Mouse (Mus musculus): ENCODE results near the gene Spink2. TPM values are rescaled to one million over a fixed set of nuclear protein-coding genes. Genes with fewer than 3 reads are reported as not detected.

The Spink2 gene
- total RNA-seq, 2 experiments from 2014 or later: not detected

- intact Hi-C loops (cut with DNase I): no loop called here
- Histone ChIP-seq H3K27ac (peak overlapping the region; percentile 72), H3K4me3 (peak overlapping the region; percentile 43)
- DNase-seq: peak; percentile 43
- TF ChIP-seq CTCF (IDR thresholded peaks at IDR 0.05): no peak
These were observed 53.3 kb downstream of the Spink2 start for GRCm38 (mm10) chr5:77157777-77158540.

- Histone ChIP-seq H3K4me3 (no peak overlapping the region), H3K27ac (peak overlapping the region; percentile 65)
- intact Hi-C loops (cut with DNase I): no loop called here
- no peak for DNase-seq
- no peak for TF ChIP-seq CTCF (IDR thresholded peaks at IDR 0.05)
These were observed 54.3 kb downstream of the Spink2 start for GRCm38 (mm10) chr5:77156938-77157337.

GRCm38 (mm10) chr5:77155526-77155925 is 55.7 kb downstream of the Spink2 start:
- TF ChIP-seq CTCF (IDR thresholded peaks at IDR 0.05): no peak
- DNase-seq: no peak
- Histone ChIP-seq H3K4me3 (no peak overlapping the region), H3K27ac (no peak overlapping the region)
- intact Hi-C loops (cut with DNase I): no loop called here

Other genes starting within 250 kb of the Spink2 start
- 10 to 100 TPM; 46.6 to 55.9 TPM for gene Srp72, start 236.8 kb downstream of the Spink2 start, total RNA-seq (2021)
- gene Arl9, start 207.4 kb downstream of the Spink2 start, total RNA-seq (2021): not detected
- gene Thegl, start 195.4 kb downstream of the Spink2 start, total RNA-seq (2021): not detected
- 1 to 10 TPM; 2.2 to 5.4 TPM for gene Hopx, start 96.3 kb downstream of the Spink2 start, total RNA-seq (2021)
- gene Rest, start 54.0 kb upstream of the Spink2 start, total RNA-seq (2021): 1 to 10 TPM; 7.8 to 9.2 TPM
- gene Noa1, start 98.6 kb upstream of the Spink2 start, total RNA-seq (2021): 10 to 100 TPM; 12.8 to 20.4 TPM
- gene Polr2b, start 98.7 kb upstream of the Spink2 start, total RNA-seq (2021): 10 to 100 TPM; 26.3 to 30.2 TPM
- gene Igfbp7, start 196.6 kb upstream of the Spink2 start, total RNA-seq (2021): 10 to 100 TPM; 63.6 to 92.5 TPM

Data from gastrocnemius, adult 2 months (tissue).